Mouse (Mus musculus) liver, embryonic 15.5 days (tissue): ENCODE results near the gene Lrrc51. TPM values are rescaled to one million over a fixed set of nuclear protein-coding genes. Genes with fewer than 3 reads are reported as not detected.

Experiments used
- microRNA-seq: library from miRNA; unstranded; fragments of <30 nt; microRNA quantifications from one replicate; pipeline ENCODE4, GENCODE M21; 2016
- polyA plus RNA-seq: library from polyadenylated mRNA; unstranded; fragments of >200 nt; fragmentation: Nextera tagmentation; extraction: Ambion mirVana; gene quantifications from 2 replicates; pipeline ENCODE4 v1.2.1, GENCODE M21; 2015

Lrrc51 gene
- polyA plus RNA-seq, 1 experiment from 2014 or later = 1.7 TPM

Small RNA genes within 50 kb of the gene (microRNA-seq; reads per million reads assigned to microRNA genes)
- gene Gm22655 = not detected

Other genes with a start within 250 kb of the Lrrc51 start
- not detected in 2 replicates for gene Phox2a, start 115.6 kb downstream of the Lrrc51 start, polyA plus RNA-seq
- gene Inppl1, start 95.7 kb downstream of the Lrrc51 start, polyA plus RNA-seq = 6.3 and 7.0 TPM in 2 replicates
- 6.1 and 7.7 TPM in 2 replicates for gene Folr2, start 76.7 kb downstream of the Lrrc51 start, polyA plus RNA-seq
- 44.5 and 48.0 TPM in 2 replicates for gene Anapc15, start 70.2 kb downstream of the Lrrc51 start, polyA plus RNA-seq
- 0.24 and 0.62 TPM in 2 replicates for gene Folr1, start 63.1 kb downstream of the Lrrc51 start, polyA plus RNA-seq
- gene Lamtor1, start 28.0 kb downstream of the Lrrc51 start, polyA plus RNA-seq = 68.8 and 69.0 TPM in 2 replicates
- 0.08 and 0.15 TPM in 2 replicates for gene Tomt, start 27.5 kb downstream of the Lrrc51 start, polyA plus RNA-seq
- gene Numa1, start 216 bp upstream of the Lrrc51 start, polyA plus RNA-seq = 30.1 and 33.6 TPM in 2 replicates
- 22.9 and 31.8 TPM in 2 replicates for gene Il18bp, start 84.8 kb upstream of the Lrrc51 start, polyA plus RNA-seq
- gene Rnf121, start 131.6 kb upstream of the Lrrc51 start, polyA plus RNA-seq = 11.5 and 14.4 TPM in 2 replicates
- 11.4 and 13.3 TPM in 2 replicates for gene Xndc1, start 131.6 kb upstream of the Lrrc51 start, polyA plus RNA-seq
- gene Xntrpc, start 131.8 kb upstream of the Lrrc51 start, polyA plus RNA-seq = 0.30 TPM in 1 of 2 replicates, not detected in the other
- gene Trpc2, start 149.2 kb upstream of the Lrrc51 start, polyA plus RNA-seq = 0.36 TPM in 1 of 2 replicates, not detected in the other
- 0.77 and 1.6 TPM in 2 replicates for gene Art1, start 167.8 kb upstream of the Lrrc51 start, polyA plus RNA-seq
- gene Art5, start 175.6 kb upstream of the Lrrc51 start, polyA plus RNA-seq = 0.25 and 0.30 TPM in 2 replicates
- not detected in 2 replicates for gene Chrna10, start 182.9 kb upstream of the Lrrc51 start, polyA plus RNA-seq